Mouse (Mus musculus): ENCODE data around the gene Ola1.
A peak's percentile ranks its signal among the peaks of the same experiment; 100 is the strongest.

Ola1 gene

DNA sequence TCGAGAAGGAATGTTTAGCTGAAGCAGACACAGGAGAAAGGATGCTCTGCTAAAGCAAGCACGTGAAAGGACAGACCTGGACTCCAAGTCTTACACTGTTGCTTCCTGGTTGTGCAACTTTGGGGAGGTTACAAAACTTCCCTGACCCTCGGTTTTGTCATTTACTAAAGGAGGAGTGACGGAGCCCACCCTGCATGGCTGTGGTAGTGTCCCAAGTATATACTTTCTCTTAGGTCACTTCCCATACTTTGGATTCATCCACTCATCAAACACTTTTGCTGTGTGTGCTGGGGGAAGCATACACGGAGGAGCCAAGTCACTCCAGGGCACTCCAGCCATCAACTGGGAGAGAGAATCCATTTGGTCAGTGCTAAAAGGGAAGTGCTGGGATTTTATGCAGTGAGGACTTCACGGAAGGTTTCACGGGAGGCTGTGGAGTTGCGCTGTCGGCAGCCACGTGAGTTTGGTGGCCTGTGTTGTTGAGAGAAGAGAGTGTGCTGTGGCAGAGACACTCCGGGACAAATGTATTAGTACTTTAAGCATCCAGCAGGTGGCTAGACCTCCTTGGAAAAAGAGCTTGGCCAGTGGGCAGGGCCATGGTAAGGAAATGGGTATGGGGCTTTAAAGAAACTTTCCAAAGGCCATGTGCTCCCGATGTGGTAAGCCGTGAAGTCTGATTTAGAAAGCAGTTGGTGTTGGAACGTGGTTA lies 154.7 kb downstream of the Ola1 start:
- no peak for DNase-seq (ENCODE audit: low spot score)

DNA sequence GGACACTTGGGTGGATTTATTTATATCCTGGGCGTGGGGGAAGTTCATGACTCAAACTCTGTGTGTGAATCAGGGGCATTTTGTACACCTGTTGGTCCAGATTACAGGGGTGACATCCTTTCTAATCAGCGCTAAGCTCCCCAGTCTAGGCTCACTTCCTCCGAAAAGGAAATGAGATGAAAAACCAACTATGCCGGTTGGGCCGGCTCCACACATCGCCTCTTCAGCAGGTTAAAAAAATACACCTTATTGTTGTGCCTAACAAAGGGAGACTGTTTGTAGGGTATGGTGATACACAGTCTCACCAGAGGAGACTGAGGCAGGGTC lies 158.5 kb downstream of the Ola1 start:
- no peak for DNase-seq (ENCODE audit: low spot score)

DNA sequence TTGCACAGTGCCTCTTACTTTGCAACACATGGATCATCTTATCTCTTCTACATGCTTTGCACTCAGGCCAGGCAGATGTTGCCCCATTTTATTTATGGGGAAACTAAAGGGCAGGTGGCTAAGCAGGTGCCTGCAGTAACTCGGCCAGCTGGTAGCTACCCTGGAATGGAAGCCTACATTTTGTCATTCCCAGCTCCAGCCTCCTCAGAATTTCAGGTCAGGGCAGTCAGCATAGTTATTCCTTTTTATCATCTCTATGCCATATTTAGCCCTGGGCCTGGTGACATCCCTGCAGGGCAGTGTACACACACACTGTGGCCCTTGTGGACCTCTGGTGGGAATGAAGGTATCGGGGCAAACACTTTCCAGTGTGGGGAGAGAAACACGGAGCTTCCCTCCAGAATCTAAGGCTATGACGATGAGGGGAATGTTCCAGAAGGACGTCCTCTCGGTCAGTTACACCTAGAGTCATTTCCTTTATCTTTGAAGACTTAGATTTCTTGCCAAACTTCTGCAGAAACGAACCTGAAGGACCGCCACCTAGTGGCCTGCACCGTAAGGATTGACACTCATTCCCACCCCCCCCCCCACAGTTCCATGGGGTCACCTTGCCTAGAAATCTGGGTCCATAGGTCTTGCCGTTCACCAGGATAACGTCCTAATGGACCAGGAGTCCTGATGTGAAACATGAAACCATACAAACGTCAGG lies 159.0 kb downstream of the Ola1 start:
- peak; percentile 57 for DNase-seq (ENCODE audit: low spot score)

DNA sequence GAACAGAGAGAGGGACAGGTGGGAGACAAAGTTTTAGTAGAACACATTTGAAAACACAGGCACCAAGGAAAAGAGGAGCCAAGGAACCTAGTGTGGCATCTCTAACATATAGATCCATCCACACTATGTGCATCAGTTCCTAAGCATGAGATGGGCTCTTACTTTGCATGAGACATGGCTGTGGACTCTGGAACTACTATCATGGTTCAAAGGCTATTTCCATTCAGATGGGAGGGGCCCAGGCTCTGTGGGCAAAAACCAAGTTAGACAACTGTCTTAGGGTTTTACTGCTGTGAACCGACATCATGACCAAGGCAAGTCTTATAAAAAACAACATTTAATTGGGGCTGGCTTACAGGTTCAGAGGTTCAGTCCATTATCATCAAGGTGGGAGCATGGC lies 160.4 kb downstream of the Ola1 start:
- DNase-seq (ENCODE audit: low spot score) = no peak

DNA sequence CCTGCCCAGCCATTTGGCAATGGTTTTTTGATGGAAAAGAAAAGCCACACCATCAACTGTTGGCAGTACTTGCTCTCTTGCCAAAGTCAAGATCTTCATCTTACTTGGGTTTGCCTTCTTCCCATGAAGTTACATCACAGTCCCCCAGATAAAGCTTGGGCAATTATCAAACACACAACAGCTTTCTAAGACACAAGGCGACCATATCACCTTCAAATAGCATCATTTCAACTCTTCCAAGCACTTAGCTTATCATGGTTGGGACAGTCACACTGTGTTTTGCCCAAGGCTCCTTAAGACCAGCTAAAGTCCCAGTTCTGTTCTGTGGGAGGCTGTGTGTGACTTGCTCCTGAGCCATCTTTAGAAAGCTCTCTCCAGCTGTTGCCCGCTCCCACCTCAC lies 161.1 kb downstream of the Ola1 start:
- no peak for DNase-seq (ENCODE audit: low spot score)

DNA sequence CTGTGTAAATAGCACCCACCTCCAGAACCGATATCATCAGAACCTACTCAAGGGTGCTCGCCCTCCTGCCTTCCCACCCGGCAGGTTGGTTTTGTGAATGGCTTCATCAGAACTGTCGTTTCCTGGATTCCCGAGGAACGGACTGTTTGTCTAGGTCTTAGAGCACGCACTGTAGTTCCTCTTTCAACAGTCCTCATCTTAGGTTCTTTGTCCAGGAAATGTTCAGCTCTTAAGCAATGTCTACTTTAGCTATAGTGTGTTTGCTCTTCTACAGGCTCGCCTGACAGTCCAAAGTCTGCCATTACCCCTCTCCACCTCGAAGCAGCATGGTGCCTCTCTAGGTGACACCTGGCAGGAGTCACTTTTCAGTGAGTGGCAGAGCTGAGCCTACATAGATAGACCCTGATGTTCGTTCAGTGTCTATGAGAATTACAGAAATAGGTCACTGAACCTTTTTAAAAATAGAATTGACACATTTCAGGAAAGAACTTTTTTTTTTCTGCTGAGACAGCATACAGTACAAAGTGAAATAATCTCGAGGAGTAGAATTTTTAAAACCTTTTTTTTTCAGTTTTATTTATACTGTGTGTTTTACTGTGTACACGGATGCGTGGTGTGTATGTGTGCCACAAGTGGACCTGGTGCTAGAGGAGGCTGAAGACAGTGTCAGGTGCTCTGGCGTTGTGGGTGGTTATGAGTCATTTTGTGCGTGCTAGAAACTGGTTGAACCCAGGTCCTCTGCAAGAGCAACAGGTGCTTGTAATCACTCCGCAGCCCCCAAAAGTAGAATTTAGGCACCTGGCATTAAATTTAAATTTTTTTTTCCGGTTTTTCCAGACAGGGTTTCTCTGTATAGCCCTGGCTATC lies 162.4 kb downstream of the Ola1 start:
- DNase-seq (ENCODE audit: low spot score) = no peak

DNA sequence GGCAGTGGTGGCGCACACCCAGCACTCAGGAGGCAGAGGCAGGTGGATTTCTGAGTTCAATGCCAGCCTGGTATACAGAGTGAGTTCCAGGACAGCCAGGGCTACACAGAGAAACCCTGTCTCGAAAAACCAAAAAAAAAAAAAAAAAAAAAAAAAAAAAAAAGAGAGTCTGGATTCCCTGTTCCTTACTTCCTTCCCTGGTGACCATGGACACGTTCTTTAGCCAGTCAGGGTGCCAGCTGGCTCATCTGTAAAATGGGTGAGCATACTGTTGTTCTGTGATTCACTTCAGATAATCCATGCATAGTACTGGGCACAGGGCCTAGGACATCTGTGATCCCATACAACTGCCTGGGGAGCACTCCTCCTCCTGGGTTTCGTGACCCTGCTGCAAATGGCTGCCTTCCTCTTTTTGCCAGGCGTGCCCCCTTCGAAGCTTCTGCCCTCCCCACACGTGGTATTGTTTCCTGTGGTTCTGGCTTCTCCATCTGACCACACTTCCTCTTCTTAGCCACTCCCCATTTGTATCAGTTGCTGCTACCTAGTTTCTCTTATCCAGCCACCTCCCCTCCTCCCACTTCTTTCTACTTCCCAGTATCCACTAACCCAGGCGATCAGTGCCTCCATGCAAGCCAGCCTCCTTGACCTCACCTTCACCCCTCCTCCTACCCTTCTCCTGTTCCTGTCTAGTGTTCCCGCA lies 164.8 kb downstream of the Ola1 start:
- no peak for DNase-seq (ENCODE audit: low spot score)

DNA sequence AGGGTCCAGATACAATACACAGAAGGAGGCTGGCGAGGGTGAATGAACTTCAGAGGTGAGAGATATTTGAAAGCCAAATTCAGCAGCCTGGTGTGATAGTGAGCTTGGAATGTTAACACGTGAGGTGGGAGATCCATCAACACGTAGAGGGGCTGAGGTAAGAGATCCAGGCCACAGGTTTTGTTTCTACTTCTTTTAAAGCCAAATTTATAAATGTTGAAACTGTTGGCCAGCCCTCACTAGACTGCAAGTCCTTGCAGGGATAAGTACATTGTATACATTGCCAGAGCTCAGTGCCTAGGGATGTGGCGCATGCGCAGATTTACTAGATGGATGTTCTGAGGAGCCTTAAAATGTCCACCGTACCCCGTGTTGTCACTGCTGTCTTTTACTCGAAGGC lies 168.3 kb downstream of the Ola1 start:
- no peak for DNase-seq (ENCODE audit: low spot score)

DNA sequence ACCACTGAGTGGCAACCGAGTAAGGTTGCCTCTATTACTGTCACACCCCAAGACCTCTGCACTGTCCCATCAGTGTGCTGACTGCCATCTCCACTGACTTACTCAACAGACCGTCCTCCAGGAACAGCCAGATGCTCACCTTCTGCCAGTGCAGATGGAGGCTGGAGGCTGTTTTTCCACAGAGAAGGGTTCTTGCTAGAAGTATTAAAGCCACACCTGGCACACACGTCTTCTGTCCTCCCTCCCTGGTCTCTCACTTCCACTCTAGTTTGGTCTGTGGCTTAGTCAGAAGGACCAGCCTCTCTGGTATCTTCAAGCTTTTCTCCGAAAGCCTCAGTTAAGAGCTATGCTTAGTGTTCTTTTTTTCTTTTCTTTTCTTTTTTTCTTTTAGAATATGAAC lies 168.7 kb downstream of the Ola1 start:
- no peak for DNase-seq (ENCODE audit: low spot score)

DNA sequence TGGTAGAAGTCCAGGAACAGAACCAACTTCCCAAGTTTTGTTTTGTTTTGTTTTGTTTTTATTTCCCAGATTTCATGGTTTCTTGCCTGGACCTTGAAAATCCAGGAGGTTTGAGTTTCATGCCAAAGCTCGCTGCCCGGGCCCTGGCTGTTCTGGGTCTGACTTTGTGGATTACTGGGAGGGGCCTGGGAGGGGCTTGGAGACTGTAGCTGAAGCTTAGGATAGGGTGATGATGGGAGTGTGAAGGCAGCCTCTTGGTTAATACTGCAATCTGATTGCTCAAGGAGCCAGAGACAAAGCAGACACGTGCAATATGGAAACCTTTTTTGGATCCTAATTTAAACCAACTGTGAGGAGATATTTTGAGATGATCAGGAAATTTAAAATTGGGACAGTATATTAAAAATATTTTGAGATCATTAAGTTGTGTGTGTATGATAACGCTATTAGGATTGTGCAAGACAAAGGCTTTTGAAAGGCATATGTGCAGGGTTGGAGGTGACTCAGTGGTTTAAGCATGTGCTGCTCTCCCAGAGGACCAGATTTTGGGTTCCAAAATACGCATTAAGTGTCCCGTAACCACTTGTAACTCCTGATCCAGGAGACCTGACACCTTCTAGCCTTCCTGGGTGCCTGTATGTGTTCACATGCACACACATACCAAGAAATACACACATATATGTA lies 169.6 kb downstream of the Ola1 start:
- peak; percentile 66 for DNase-seq (ENCODE audit: low spot score)

DNA sequence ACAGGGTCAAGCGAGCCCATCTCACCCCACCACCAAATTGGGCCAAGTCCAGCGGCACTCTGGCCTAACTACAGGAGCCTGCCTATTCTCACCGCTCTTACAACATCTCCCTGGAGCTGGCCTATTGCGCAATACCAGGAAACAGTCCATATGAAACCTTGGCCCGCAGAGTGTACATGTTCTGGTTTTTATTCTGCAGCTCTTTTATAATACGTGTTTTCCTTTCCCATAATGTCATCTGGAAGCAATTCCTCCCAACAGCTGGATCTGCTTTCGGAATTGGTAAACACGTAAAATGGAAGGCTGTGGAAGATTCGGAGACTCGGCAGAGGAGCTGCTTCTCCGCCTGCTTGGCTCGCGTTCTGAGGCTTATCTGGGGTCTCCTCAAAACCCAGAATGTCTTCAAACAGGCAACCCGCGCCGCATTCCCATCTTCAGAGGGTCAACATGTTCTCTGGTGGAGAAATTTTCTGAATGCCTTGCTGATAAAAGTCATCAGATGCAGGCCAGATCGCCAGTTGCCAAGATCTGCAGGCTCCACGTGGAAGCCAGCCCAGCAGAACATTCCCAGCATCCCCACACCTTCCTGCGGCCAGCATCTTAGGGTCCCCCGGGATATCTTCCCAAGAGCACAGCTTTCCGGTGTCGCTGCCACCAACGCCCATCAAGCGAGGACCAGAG lies 171.5 kb downstream of the Ola1 start:
- peak; percentile 67 for DNase-seq (ENCODE audit: low spot score)

DNA sequence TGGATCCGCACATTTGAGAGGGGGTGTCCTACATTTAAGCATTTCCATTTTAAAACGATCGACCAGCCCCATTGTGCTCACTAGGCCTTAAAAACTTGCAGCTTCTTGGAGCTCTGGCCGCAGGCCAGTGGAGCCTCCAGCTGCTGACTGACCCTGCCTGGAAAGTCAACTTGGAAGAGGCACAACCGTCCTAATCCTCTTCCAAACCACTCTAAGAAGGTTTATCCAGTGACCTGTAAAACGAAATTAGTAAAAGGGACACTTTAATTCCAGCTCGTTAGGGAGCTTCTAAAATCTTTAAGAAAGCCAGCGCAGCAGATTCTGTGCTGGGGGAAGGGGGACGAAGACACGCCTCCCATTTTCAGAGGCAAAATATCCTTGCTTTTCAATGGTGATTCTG lies 172.1 kb downstream of the Ola1 start:
- DNase-seq (ENCODE audit: low spot score) = peak; percentile 76

DNA sequence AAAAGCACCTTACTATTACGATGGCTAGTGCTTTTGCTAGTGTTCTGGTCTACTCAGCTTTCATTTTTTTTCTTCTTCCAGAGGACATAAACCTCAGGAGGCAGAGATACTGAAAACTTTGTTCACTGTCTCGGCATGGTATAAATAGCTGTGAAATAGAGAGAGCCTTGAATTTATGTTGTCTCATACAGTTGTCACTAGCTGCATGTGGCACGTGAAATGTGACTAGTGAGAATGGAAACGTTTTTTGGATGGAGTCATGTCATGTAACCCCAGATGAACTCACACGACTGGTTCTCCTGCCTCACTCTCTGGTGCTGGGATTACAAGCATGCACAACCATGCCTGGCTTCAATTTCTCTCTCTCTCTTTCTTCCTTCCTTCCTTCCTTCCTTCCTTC lies 173.2 kb downstream of the Ola1 start:
- DNase-seq (ENCODE audit: low spot score) = no peak
